ENCODE assay signal across 9 mouse cellular contexts in genomic region chr19:58413290-58413689, GRCm38 (mm10). TPM values are rescaled to one million over a fixed set of nuclear protein-coding genes. Genes with fewer than 3 reads are reported as not detected.
DNase-seq lines count a peak whose midpoint lies in the region; ATAC-seq and TF ChIP-seq lines count a peak whose summit lies in the region.
"Had no signal": no experiment of that assay in that cellular context is flagged by ENCODE, and none has a peak within 500 bp of the region (broad histone marks: within the 10 kb centered on the region; RNA-seq: fewer than 3 reads in every experiment).

No protein-coding gene starts in this region.

- peak; percentile 55 for DNase-seq in liver
- DNase-seq in adrenal gland, adult 8-10 months = peak; percentile 4
- DNase-seq in heart, postnatal 0 days (ENCODE audit: low spot score) = peak; percentile 53
- DNase-seq in kidney, postnatal 4 days = peak; percentile 77 to 84
- peak; percentile 26 for DNase-seq in right cerebral cortex, postnatal 14 days
- no peak for DNase-seq in frontal cortex, postnatal 10 days (ENCODE audit: low spot score in 2 of 2)
- no peak for DNase-seq in thymus, postnatal 14 days

- H3K27ac ChIP-seq in liver, embryonic 12.5 days = no peak overlapping the region
- no peak overlapping the region for H3K27ac ChIP-seq in heart, postnatal 0 days (ENCODE audit: low read depth)
- H3K27ac ChIP-seq: liver, embryonic 14.5 days had no signal

- no peak overlapping the region for H3K4me2 ChIP-seq in liver, embryonic 12.5 days
- H3K4me2 ChIP-seq in heart, postnatal 0 days (ENCODE audit: low read depth, low read length) = peak overlapping the region; percentile 53

- no peak for ATAC-seq in liver, embryonic 12.5 days
- no peak for ATAC-seq in heart, postnatal 0 days (ENCODE audit: insufficient read depth, low read depth)

- WGBS in liver, embryonic 12.5 days (ENCODE audit: insufficient replicate concordance) = 35% methylated on average over 8 of the region's 8 CpGs
- 12% methylated on average over 8 of the region's 8 CpGs for WGBS in heart, postnatal 0 days

- TF ChIP-seq CTCF in heart, postnatal 0 days (IDR thresholded peaks at IDR 0.05; ENCODE audit: low read depth) = no peak

- H3K4me3 ChIP-seq in liver, embryonic 12.5 days = no peak overlapping the region
- H3K4me3 ChIP-seq in heart, postnatal 0 days (ENCODE audit: low read depth, low read length) = no peak overlapping the region

- no peaks in the 10 kb centered on the region for H3K9me3 ChIP-seq in liver, embryonic 12.5 days (replicated peaks)
- no peaks in the 10 kb centered on the region for H3K9me3 ChIP-seq in heart, postnatal 0 days (replicated peaks; ENCODE audit: control insufficient read depth, low read length)

- TF ChIP-seq EP300 in heart, postnatal 0 days (IDR thresholded peaks at IDR 0.05; ENCODE audit: low read depth) = no peak

- no peaks in the 10 kb centered on the region for H3K4me1 ChIP-seq in liver, embryonic 12.5 days
- no peaks in the 10 kb centered on the region for H3K4me1 ChIP-seq in heart, postnatal 0 days (ENCODE audit: control insufficient read depth, insufficient read depth)

- no peaks in the 10 kb centered on the region for H3K27me3 ChIP-seq in liver, embryonic 12.5 days (replicated peaks)
- H3K27me3 ChIP-seq in heart, postnatal 0 days (ENCODE audit: control insufficient read depth, insufficient read depth, low read length) = no peaks in the 10 kb centered on the region

- H3K36me3 ChIP-seq in liver, embryonic 12.5 days = 0 out of 2 replicates have a peak, but pooled peaks cover 3% of the 10 kb centered on the region
- H3K36me3 ChIP-seq in heart, postnatal 0 days (replicated peaks; ENCODE audit: control insufficient read depth, insufficient read depth, low read length) = no peaks in the 10 kb centered on the region

- H3K9ac ChIP-seq in liver, embryonic 12.5 days = no peak overlapping the region
- H3K9ac ChIP-seq in heart, postnatal 0 days (replicated peaks; ENCODE audit: low read depth, low read length) = no peak overlapping the region
- H3K9ac ChIP-seq: liver, embryonic 14.5 days had no signal

RNA-seq across cellular contexts. Expression of gene Gfra1, which starts 42.4 kb away (rescaled TPM):
- polyA plus RNA-seq in liver, embryonic 12.5 days (2016; fragmentation: Nextera tagmentation; extraction: Ambion mirVana) = 9.1 and 9.2 TPM in 2 replicates
- 1 to 10 TPM; 1.1 to 5.7 (median 3.3) TPM for total RNA-seq in adrenal gland, adult 8-10 months (2022)
- total RNA-seq in heart, postnatal 0 days (2014; rRNA removed; ENCODE audit: low replicate concordance) = 0.65 and 5.0 TPM in 2 replicates
- 0.63 and 0.99 TPM in 2 replicates for polyA plus RNA-seq in heart, postnatal 0 days (2015; fragmentation: Nextera tagmentation; extraction: Ambion mirVana)

Comparison
In these comparisons a context has a peak if more than half of its experiments do, and no peak if none do; other contexts are left out.
1. DNase-seq: peak in liver (single experiment), adrenal gland, adult 8-10 months (single experiment), heart, postnatal 0 days (single experiment), kidney, postnatal 4 days (2 of 2) and right cerebral cortex, postnatal 14 days (single experiment); none in frontal cortex, postnatal 10 days (0 of 2) and thymus, postnatal 14 days (single experiment).